Mouse (Mus musculus) limb, embryonic 11.5 days (tissue): Measurements from ENCODE around the gene Thap4. TPM values are rescaled to one million over a fixed set of nuclear protein-coding genes. Genes with fewer than 3 reads are reported as not detected.

Experiments
- ATAC-seq: fragments of 200-750 bp; cut with Nextera tagmentation; 2 replicates; pipeline ENCODE4 v1.8.0; 2017; ENCODE audit warnings: low read depth; ENCODE audit not compliant: insufficient number of reproducible peaks, low FRiP score, low TSS enrichment
- DNase-seq: peaks from one replicate; pipeline ENCODE4 v3.0.0-alpha.2; 2015; ENCODE audit warnings: low spot score
- H3K27ac ChIP-seq: fragments of 300-500 bp; sonication (generic); replicated peaks from 2 replicates; pipeline ENCODE4 v1.5.1; 2014; ENCODE audit warnings: low read depth, mild to moderate bottlenecking, low read length
- H3K27me3 ChIP-seq: fragments of 300-500 bp; sonication (generic); 2 replicates; pipeline ENCODE4 v1.6.1; 2014; ENCODE audit warnings: mild to moderate bottlenecking, low read length, mixed read lengths; ENCODE audit not compliant: control insufficient read depth, insufficient read depth
- H3K36me3 ChIP-seq: fragments of 300-500 bp; sonication (generic); 2 replicates; pipeline ENCODE4 v1.6.1; 2014; ENCODE audit warnings: mild to moderate bottlenecking, low read length, moderate library complexity, mixed read lengths; ENCODE audit not compliant: control insufficient read depth, insufficient read depth
- H3K4me1 ChIP-seq: fragments of 300-500 bp; sonication (generic); 2 replicates; pipeline ENCODE4 v1.6.1; 2014; ENCODE audit warnings: low read length, mixed read lengths; ENCODE audit not compliant: control insufficient read depth, insufficient read depth
- H3K4me2 ChIP-seq: fragments of 300-500 bp; sonication (generic); 2 replicates; pipeline ENCODE4 v1.6.1; 2014; ENCODE audit warnings: low read depth, mild to moderate bottlenecking, moderate library complexity; ENCODE audit not compliant: severe bottlenecking
- H3K4me3 ChIP-seq: fragments of 300-500 bp; sonication (generic); 2 replicates; pipeline ENCODE4 v1.5.1; 2014; ENCODE audit warnings: low read depth, low read length
- H3K9ac ChIP-seq: fragments of 300-500 bp; sonication (generic); 2 replicates; pipeline ENCODE4 v1.6.1; 2014; ENCODE audit warnings: mild to moderate bottlenecking, low read length
- H3K9me3 ChIP-seq: fragments of 300-500 bp; sonication (generic); 2 replicates; pipeline ENCODE4 v1.6.1; 2016; ENCODE audit warnings: low read length; ENCODE audit not compliant: control insufficient read depth
- WGBS: fragments of 180-500 bp; shearing (Covaris S2); extraction: QIAGEN DNeasy Blood & Tissue Kit; methylation state at CpG from one replicate; pipeline ENCODE4 v1.1.7; 2014; 5-methylcytosine and 5-hydroxymethylcytosine counted together
- polyA plus RNA-seq: library from polyadenylated mRNA; unstranded; fragments of >200 nt; fragmentation: Nextera tagmentation; extraction: Ambion mirVana; gene quantifications from 2 replicates; pipeline ENCODE4 v1.2.1, GENCODE M21; 2014

The Thap4 gene
- 44.0 and 57.9 TPM in 2 replicates for polyA plus RNA-seq

- H3K27ac ChIP-seq = peak within 1 kb of the TSS; percentile 87
- no peaks in the 10 kb centered on the region for H3K27me3 ChIP-seq
- DNase-seq = peak; percentile 86
- no peaks in the 10 kb centered on the region for H3K9me3 ChIP-seq
- peak within 1 kb of the TSS; percentile 84 for H3K4me2 ChIP-seq
- peak; percentile 89 for ATAC-seq
- peak within 1 kb of the TSS; percentile 93 for H3K4me3 ChIP-seq
- H3K9ac ChIP-seq = peak within 1 kb of the TSS; percentile 85
- peaks cover 7% of the 10 kb centered on the region for H3K4me1 ChIP-seq
- WGBS = under 1% methylated on average over 96 of the region's 121 CpGs
- peaks cover under 1% of the 10 kb centered on the region for H3K36me3 ChIP-seq
Measured at GRCm38 (mm10) chr1:93754573-93755290, at the start of gene Thap4. Gene Thap4, minus strand, starts transcription at chr1:93754864.

GRCm38 (mm10) chr1:93803556-93804507 lies 49.2 kb upstream of the Thap4 start, which contains the start of gene Ing5:
Gene Ing5, plus strand, starts transcription at chr1:93803965.
- WGBS = under 1% methylated on average over 80 of the region's 94 CpGs
- peaks cover 9% of the 10 kb centered on the region; the same call in 1 of the 2 replicates for H3K36me3 ChIP-seq

GRCm38 (mm10) chr1:93802771-93803170 lies 48.1 kb upstream of the Thap4 start:
- H3K27me3 ChIP-seq = no peaks in the 10 kb centered on the region
- H3K4me1 ChIP-seq = peaks cover 4% of the 10 kb centered on the region
- H3K4me2 ChIP-seq = peak overlapping the region; percentile 75; the same call in 1 of the 2 replicates
- H3K27ac ChIP-seq = no peak overlapping the region
- H3K9ac ChIP-seq = no peak overlapping the region
- WGBS = 85% methylated on average over 5 of the region's 5 CpGs
- DNase-seq (no peak), ATAC-seq (no peak)
- peaks cover 6% of the 10 kb centered on the region; the same call in 1 of the 2 replicates for H3K36me3 ChIP-seq
- peak overlapping the region; percentile 68 for H3K4me3 ChIP-seq
- no peaks in the 10 kb centered on the region for H3K9me3 ChIP-seq

More at GRCm38 (mm10) chr1:93803556-93804507, 49.2 kb upstream of the Thap4 start, which contains the start of gene Ing5:
- ATAC-seq = peak; percentile 94
- Histone ChIP-seq H3K4me1 (peaks cover 4% of the 10 kb centered on the region), H3K27me3 (no peaks in the 10 kb centered on the region), H3K9me3 (no peaks in the 10 kb centered on the region), H3K9ac (peak within 1 kb of the TSS; percentile 86), H3K4me2 (peak within 1 kb of the TSS; percentile 75), H3K4me3 (peak within 1 kb of the TSS; percentile 64), H3K27ac (peak within 1 kb of the TSS; percentile 87)
- DNase-seq = peak; percentile 100

GRCm38 (mm10) chr1:93801741-93802238 lies 47.1 kb upstream of the Thap4 start, which contains the start of gene Dtymk:
Gene Dtymk, minus strand, starts transcription at chr1:93801934.
- Histone ChIP-seq H3K36me3 (peaks cover 6% of the 10 kb centered on the region; the same call in 1 of the 2 replicates), H3K9me3 (no peaks in the 10 kb centered on the region), H3K4me1 (peaks cover 4% of the 10 kb centered on the region), H3K27me3 (no peaks in the 10 kb centered on the region), H3K4me3 (peak within 1 kb of the TSS; percentile 68), H3K27ac (peak within 1 kb of the TSS; percentile 48), H3K9ac (peak within 1 kb of the TSS; percentile 77), H3K4me2 (peak within 1 kb of the TSS; percentile 65)
- peak; percentile 67 for ATAC-seq
- peak; percentile 96 for DNase-seq
- under 1% methylated on average over 42 of the region's 42 CpGs for WGBS

GRCm38 (mm10) chr1:93800670-93801503 lies 46.2 kb upstream of the Thap4 start:
- H3K9ac ChIP-seq = peak overlapping the region; percentile 77
- DNase-seq (no peak), ATAC-seq (no peak)
- H3K9me3 ChIP-seq = no peaks in the 10 kb centered on the region
- H3K4me2 ChIP-seq = peak overlapping the region; percentile 65
- peaks cover 3% of the 10 kb centered on the region; the same call in 1 of the 2 replicates for H3K36me3 ChIP-seq
- WGBS = 74% methylated on average over 21 of the region's 21 CpGs
- peak overlapping the region; percentile 68 for H3K4me3 ChIP-seq
- no peaks in the 10 kb centered on the region for H3K27me3 ChIP-seq
- H3K27ac ChIP-seq = peak overlapping the region; percentile 48; the same call in 1 of the 2 replicates
- H3K4me1 ChIP-seq = peaks cover 4% of the 10 kb centered on the region

- no peak for ATAC-seq
- DNase-seq = no peak
- 90% methylated on average over 8 of the region's 8 CpGs for WGBS
- Histone ChIP-seq H3K9me3 (no peaks in the 10 kb centered on the region), H3K27me3 (no peaks in the 10 kb centered on the region), H3K9ac (no peak overlapping the region), H3K4me1 (no peaks in the 10 kb centered on the region), H3K36me3 (peaks cover 26% of the 10 kb centered on the region), H3K4me3 (no peak overlapping the region), H3K27ac (no peak overlapping the region), H3K4me2 (no peak overlapping the region)
Measured at GRCm38 (mm10) chr1:93795886-93796285, 41.2 kb upstream of the Thap4 start.

GRCm38 (mm10) chr1:93794526-93794925 lies 39.9 kb upstream of the Thap4 start:
- ATAC-seq (no peak), DNase-seq (no peak)
- H3K4me2 ChIP-seq = no peak overlapping the region
- no peak overlapping the region for H3K27ac ChIP-seq
- no peak overlapping the region for H3K4me3 ChIP-seq
- 94% methylated on average over 8 of the region's 8 CpGs for WGBS
- H3K9me3 ChIP-seq = no peaks in the 10 kb centered on the region
- H3K36me3 ChIP-seq = peaks cover 26% of the 10 kb centered on the region
- no peaks in the 10 kb centered on the region for H3K27me3 ChIP-seq
- H3K9ac ChIP-seq = no peak overlapping the region
- H3K4me1 ChIP-seq = no peaks in the 10 kb centered on the region
